Mouse (Mus musculus): ENCODE data around the gene Smg6.

GRCm38 (mm10) chr11:74925577-74926387 lies at the start of gene Smg6, which contains the start of gene Srr:
- TF ChIP-seq CTCF (IDR thresholded peaks at IDR 0.05; ENCODE audit: borderline replicate concordance, extremely low read depth, insufficient read depth, insufficient read length) (no peak), POLR2A (IDR thresholded peaks at IDR 0.05; ENCODE audit: borderline replicate concordance, extremely low read depth, insufficient read depth, insufficient read length, poor library complexity, severe bottlenecking) (peak; percentile 78)

Data from brain, embryonic 14.5 days (tissue).